Mouse (Mus musculus) intestine, embryonic 15.5 days (tissue): ENCODE results near the gene Wfdc2. TPM values are rescaled to one million over a fixed set of nuclear protein-coding genes. Genes with fewer than 3 reads are reported as not detected.
"Not testable (repeated sequence)": the region's sequence is repeated elsewhere in the genome, so short reads cannot be mapped to it uniquely, and the experiment has no call there.

Experiments used
- ATAC-seq: fragments of 200-750 bp; cut with Nextera tagmentation; 2 replicates; pipeline ENCODE4 v1.8.0; 2017; ENCODE audit warnings: moderate TSS enrichment, moderate library complexity
- H3K27ac ChIP-seq: fragments of 300-500 bp; sonication (generic); 2 replicates; pipeline ENCODE4 v1.5.1; 2015; ENCODE audit warnings: mild to moderate bottlenecking, inconsistent platforms
- H3K27me3 ChIP-seq: fragments of 300-500 bp; sonication (generic); replicated peaks from 2 replicates; pipeline ENCODE4 v1.6.1; 2015; ENCODE audit warnings: inconsistent platforms
- H3K36me3 ChIP-seq: fragments of 300-500 bp; sonication (generic); 2 replicates; pipeline ENCODE4 v1.6.1; 2015; ENCODE audit warnings: inconsistent platforms
- H3K4me1 ChIP-seq: fragments of 300-500 bp; sonication (generic); replicated peaks from 2 replicates; pipeline ENCODE4 v1.6.1; 2015; ENCODE audit warnings: inconsistent platforms
- H3K4me2 ChIP-seq: fragments of 300-500 bp; sonication (generic); replicated peaks from 2 replicates; pipeline ENCODE4 v1.6.1; 2015; ENCODE audit warnings: mild to moderate bottlenecking, inconsistent platforms
- H3K4me3 ChIP-seq: fragments of 300-500 bp; sonication (generic); replicated peaks from 2 replicates; pipeline ENCODE4 v1.5.1; 2015; ENCODE audit warnings: inconsistent platforms
- H3K9ac ChIP-seq: fragments of 300-500 bp; sonication (generic); 2 replicates; pipeline ENCODE4 v1.6.1; 2015; ENCODE audit warnings: inconsistent platforms
- H3K9me3 ChIP-seq: fragments of 300-500 bp; sonication (generic); 2 replicates; pipeline ENCODE4 v1.6.1; 2016; ENCODE audit warnings: inconsistent platforms
- WGBS: fragments of 180-500 bp; shearing (Covaris S2); methylation state at CpG from one replicate; pipeline ENCODE4 v1.1.7; 2015; 5-methylcytosine and 5-hydroxymethylcytosine counted together
- polyA plus RNA-seq: library from polyadenylated mRNA; unstranded; fragments of >200 nt; fragmentation: Nextera tagmentation; extraction: Ambion mirVana; gene quantifications from 2 replicates; pipeline ENCODE4 v1.2.1, GENCODE M21; 2015

Gene Wfdc2
- polyA plus RNA-seq, 1 experiment from 2014 or later = 53.3 TPM

DNA sequence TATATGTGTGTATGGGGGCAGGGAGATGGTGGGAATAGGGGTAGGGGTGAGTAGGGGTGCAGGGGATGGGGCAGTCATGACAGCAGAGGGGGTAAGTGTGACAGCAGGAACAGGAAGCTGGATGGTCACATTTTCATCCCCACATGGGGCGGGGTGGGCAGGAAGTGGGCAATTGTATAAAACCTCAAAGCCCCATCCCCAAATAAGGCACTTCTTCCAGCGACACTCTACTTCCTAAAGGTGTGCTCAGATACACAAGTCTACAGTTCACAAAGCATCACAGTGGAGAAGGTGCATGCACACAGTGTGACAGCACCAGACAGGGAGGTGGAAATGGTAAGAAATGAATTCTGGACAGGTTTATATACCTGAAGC lies 11.3 kb upstream of the Wfdc2 start:
- no peak for ATAC-seq
- WGBS = 76% methylated on average over 2 of the region's 2 CpGs
- H3K36me3 ChIP-seq = no peaks in the 10 kb centered on the region

GRCm38 (mm10) chr2:164551502-164551901 lies 10.7 kb upstream of the Wfdc2 start:
- Histone ChIP-seq H3K4me2 (no peak overlapping the region), H3K9ac (no peak overlapping the region), H3K27me3 (no peaks in the 10 kb centered on the region), H3K4me1 (0 out of 2 replicates have a peak, but pooled peaks cover 4% of the 10 kb centered on the region), H3K9me3 (no peaks in the 10 kb centered on the region), H3K27ac (no peak overlapping the region), H3K4me3 (no peak overlapping the region), H3K36me3 (no peaks in the 10 kb centered on the region)
- no peak for ATAC-seq
- 85% methylated on average over 9 of the region's 9 CpGs for WGBS

More for the DNA sequence above, 11.3 kb upstream of the Wfdc2 start:
- Histone ChIP-seq H3K9ac (no peak overlapping the region), H3K4me1 (0 out of 2 replicates have a peak, but pooled peaks cover 4% of the 10 kb centered on the region), H3K4me3 (no peak overlapping the region), H3K4me2 (no peak overlapping the region), H3K9me3 (no peaks in the 10 kb centered on the region), H3K27ac (no peak overlapping the region), H3K27me3 (no peaks in the 10 kb centered on the region)

DNA sequence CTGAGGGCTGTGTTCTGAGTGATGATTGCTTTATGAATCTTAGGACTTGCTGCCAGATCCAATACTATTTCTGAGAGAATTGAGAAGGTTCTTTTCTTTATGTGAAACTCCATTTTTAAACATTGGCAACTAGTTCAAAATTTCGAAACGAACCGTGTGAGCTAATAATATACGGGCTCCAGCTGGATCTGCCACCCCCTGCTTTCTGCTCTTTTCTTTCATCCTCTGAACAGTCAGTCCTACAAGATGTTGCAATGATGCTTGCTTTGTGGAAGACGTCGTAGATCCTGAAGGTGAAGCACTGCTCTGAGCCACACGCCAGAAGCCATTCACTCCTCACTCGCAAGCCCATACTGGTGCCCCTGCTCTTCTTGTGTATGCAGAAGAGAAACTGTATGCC lies 3.8 kb upstream of the Wfdc2 start:
- H3K4me2 ChIP-seq = no peak overlapping the region
- H3K27me3 ChIP-seq = no peaks in the 10 kb centered on the region
- H3K27ac ChIP-seq = no peak overlapping the region
- peaks cover 14% of the 10 kb centered on the region; the same call in 1 of the 2 replicates for H3K4me1 ChIP-seq
- no peak overlapping the region for H3K9ac ChIP-seq
- 82% methylated on average over 8 of the region's 8 CpGs for WGBS
- H3K4me3 ChIP-seq = no peak overlapping the region
- no peak for ATAC-seq
- H3K9me3 ChIP-seq = no peaks in the 10 kb centered on the region
- no peaks in the 10 kb centered on the region for H3K36me3 ChIP-seq

GRCm38 (mm10) chr2:164558991-164559645 lies 3.1 kb upstream of the Wfdc2 start:
- Histone ChIP-seq H3K27me3 (no peaks in the 10 kb centered on the region), H3K4me2 (peak overlapping the region; percentile 28; the same call in 1 of the 2 replicates), H3K9me3 (no peaks in the 10 kb centered on the region), H3K36me3 (no peaks in the 10 kb centered on the region), H3K4me3 (no peak overlapping the region), H3K27ac (no peak overlapping the region), H3K4me1 (peaks cover 14% of the 10 kb centered on the region; the same call in 1 of the 2 replicates), H3K9ac (no peak overlapping the region)
- ATAC-seq = peak; percentile 60
- 27% methylated on average over 16 of the region's 16 CpGs for WGBS

DNA sequence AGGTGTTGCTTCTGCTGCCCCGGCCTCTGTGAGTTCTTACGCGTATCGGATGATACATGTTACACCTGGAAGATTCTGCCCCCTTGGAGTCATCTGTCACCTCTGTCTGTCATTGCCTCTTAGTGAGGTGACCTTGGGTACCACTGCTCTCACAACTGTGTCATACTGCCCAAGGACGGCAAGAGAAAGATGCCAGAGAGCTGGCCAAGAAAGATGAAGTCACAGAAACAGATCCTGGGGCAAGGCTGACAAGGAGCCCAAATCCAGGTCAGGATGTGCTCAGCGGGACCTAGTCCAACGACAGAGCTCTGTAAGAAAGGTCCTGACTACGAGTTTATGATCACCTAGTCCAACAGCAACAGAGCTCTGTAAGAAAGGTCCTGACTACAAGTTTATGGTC lies 2.1 kb upstream of the Wfdc2 start:
- H3K4me1 ChIP-seq = peaks cover 14% of the 10 kb centered on the region; the same call in 1 of the 2 replicates
- no peaks in the 10 kb centered on the region for H3K27me3 ChIP-seq
- H3K4me3 ChIP-seq = no peak overlapping the region
- H3K9me3 ChIP-seq = no peaks in the 10 kb centered on the region
- H3K27ac ChIP-seq = no peak overlapping the region
- no peak for ATAC-seq
- H3K36me3 ChIP-seq = no peaks in the 10 kb centered on the region
- H3K4me2 ChIP-seq = no peak overlapping the region
- H3K9ac ChIP-seq = no peak overlapping the region
- 85% methylated on average over 8 of the region's 8 CpGs for WGBS

DNA sequence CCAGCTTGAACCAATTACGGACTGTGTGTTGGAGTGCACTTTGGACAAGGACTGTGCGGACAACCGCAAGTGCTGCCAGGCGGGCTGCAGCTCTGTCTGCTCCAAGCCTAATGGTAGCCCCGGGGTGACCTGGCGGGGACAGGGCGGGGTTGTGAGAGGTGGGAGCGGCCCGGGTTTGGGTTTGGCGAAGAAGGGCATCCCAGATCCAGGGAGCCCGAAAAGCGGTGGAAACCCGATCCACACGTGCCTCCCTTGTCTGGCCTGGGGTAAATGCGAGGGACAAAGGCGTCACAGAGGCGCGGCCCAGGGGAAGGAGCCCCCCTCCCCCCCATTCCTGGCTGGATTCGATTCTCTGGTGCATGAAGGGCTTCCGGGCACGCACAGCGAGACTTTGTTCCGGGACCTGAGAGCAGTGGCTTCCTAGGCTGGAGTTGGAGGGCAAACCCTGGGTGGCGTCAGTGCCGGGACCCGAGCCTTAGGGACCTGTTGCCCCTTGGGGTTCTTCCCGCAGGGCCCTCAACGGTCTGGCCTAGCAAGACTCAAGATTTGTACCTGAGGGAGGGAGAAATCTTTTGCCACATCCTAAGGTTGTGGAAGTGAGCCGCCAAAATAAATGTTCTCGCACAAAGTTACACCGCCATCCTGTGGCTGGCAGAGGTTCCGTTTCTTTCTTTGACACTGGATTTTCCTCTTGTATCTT lies 1.3 kb downstream of the Wfdc2 start:
- WGBS = 1% methylated on average over 32 of the region's 32 CpGs
- Histone ChIP-seq H3K4me3 (peak overlapping the region; percentile 45), H3K27me3 (no peaks in the 10 kb centered on the region), H3K9me3 (no peaks in the 10 kb centered on the region), H3K4me1 (peaks cover 14% of the 10 kb centered on the region; the same call in 1 of the 2 replicates), H3K27ac (no peak overlapping the region), H3K36me3 (no peaks in the 10 kb centered on the region), H3K9ac (peak overlapping the region; percentile 66), H3K4me2 (peak overlapping the region; percentile 96)
- peak; percentile 75 for ATAC-seq

- H3K36me3 ChIP-seq = no peaks in the 10 kb centered on the region
- no peak overlapping the region for H3K4me2 ChIP-seq
- no peaks in the 10 kb centered on the region for H3K9me3 ChIP-seq
- H3K9ac ChIP-seq = no peak overlapping the region
- H3K27me3 ChIP-seq = no peaks in the 10 kb centered on the region
- WGBS = 70% methylated on average over 5 of the region's 5 CpGs
- no peak for ATAC-seq
- H3K27ac ChIP-seq = no peak overlapping the region
- H3K4me1 ChIP-seq = peaks cover 9% of the 10 kb centered on the region; the same call in 1 of the 2 replicates
- H3K4me3 ChIP-seq = no peak overlapping the region
Observed at GRCm38 (mm10) chr2:164564346-164564745, 2.1 kb downstream of the Wfdc2 start.

DNA sequence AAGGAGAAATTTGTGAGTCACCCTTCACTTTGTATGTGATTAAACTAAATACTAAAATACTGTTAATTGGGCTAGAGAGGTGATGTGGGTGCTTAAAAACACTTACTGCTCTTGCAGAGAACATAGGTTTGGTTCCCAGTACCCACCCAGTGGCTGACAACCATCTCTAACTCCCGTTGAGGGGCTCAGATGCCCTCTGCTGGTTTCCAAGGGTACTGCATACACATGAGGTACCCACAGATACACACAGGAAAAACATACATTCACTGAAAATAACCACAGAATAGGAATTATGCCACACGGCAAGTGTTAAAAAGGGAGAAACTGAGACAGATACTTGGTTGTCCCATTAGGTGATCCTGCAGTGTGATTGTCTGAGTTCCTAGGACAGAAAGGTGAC lies 4.8 kb downstream of the Wfdc2 start:
- Histone ChIP-seq H3K4me1 (0 out of 2 replicates have a peak, but pooled peaks cover 9% of the 10 kb centered on the region), H3K27ac (no peak overlapping the region), H3K4me3 (no peak overlapping the region), H3K36me3 (no peaks in the 10 kb centered on the region), H3K4me2 (no peak overlapping the region), H3K9ac (no peak overlapping the region), H3K27me3 (no peaks in the 10 kb centered on the region), H3K9me3 (no peaks in the 10 kb centered on the region)
- 83% methylated on average over 2 of the region's 2 CpGs for WGBS
- ATAC-seq = no peak

GRCm38 (mm10) chr2:164567460-164567859 lies 5.2 kb downstream of the Wfdc2 start:
- no peak overlapping the region for H3K27ac ChIP-seq
- H3K4me1 ChIP-seq = 0 out of 2 replicates have a peak, but pooled peaks cover 9% of the 10 kb centered on the region
- no peak overlapping the region for H3K4me3 ChIP-seq
- H3K4me2 ChIP-seq = no peak overlapping the region
- ATAC-seq = no peak
- no peaks in the 10 kb centered on the region for H3K36me3 ChIP-seq
- 86% methylated on average over 5 of the region's 5 CpGs for WGBS
- H3K9ac ChIP-seq = no peak overlapping the region
- H3K27me3 ChIP-seq = no peaks in the 10 kb centered on the region
- H3K9me3 ChIP-seq = no peaks in the 10 kb centered on the region

DNA sequence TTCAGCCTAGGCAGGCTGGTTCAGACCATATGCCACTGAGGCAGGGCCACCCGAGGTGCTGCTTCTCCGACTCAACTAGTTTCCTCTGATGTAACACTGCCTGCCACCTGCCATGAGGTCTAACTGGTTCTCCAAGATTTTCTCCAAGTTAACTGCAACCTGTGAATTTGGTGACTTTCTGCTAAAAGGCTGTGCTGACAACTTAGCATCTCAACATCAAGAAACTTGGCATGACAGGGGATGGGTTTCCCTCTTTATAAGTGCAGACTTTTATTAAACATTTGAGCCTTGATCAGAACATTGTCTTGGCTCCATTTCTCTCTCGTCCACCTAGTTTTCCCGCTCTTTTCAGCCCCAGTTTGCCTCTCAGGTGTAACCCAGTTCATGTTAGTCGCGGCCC lies 11.1 kb downstream of the Wfdc2 start, which contains the start of gene Spint3:
Spint3 (minus strand) TSS at position 101 of the 400 bp plus-strand sequence.
- not testable (repeated sequence) for H3K4me2 ChIP-seq, H3K27ac ChIP-seq, H3K4me3 ChIP-seq, H3K9ac ChIP-seq, H3K9me3 ChIP-seq, ATAC-seq, H3K36me3 ChIP-seq, H3K4me1 ChIP-seq, H3K27me3 ChIP-seq
- WGBS = 83% methylated on average over 6 of the region's 6 CpGs

DNA sequence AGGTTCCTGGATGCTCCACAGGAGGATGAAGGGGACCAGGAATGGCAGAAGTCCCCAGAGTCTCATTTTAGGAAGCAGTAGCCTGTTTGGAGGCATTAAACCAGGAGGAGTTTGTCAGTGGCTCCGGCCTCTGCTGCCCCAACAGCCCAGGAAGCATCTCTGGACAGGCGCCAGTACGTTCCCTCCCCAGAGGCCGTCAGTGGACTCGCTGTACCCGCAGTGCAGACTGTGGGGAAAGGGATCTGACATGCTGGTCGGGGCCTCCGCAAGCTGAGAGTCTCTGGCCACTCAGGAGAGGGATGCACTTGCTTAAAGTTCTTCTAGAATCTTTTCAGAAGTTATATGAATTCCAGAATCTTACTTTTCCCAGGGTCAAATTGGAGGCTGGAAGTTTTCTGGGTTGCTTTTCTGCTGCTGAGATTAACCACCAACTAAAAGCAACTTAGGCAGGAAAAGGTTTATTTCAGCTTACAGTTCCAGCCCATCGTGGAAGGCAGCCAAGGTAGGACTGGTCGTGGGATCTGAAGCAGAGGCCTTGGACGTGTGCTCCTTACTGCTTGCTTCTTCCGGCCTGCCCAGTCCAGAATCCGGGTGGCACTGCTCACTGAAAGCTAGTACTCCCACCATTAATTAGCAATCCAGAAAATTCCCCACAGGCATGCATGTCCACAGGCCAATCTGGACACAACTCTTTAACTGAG lies 23.0 kb downstream of the Wfdc2 start, which contains the start of gene Wfdc6a:
Wfdc6a (minus strand) TSS at position 423 of the 701 bp plus-strand sequence.
- not testable (repeated sequence) for H3K36me3 ChIP-seq, H3K4me1 ChIP-seq, H3K4me2 ChIP-seq, H3K4me3 ChIP-seq, ATAC-seq, H3K9me3 ChIP-seq, H3K27me3 ChIP-seq
- H3K27ac ChIP-seq = peak within 1 kb of the TSS; percentile 32; the same call in 1 of the 2 replicates
- 0 out of 2 replicates have a peak within 1 kb of the TSS, but pooled peaks have one; percentile 0 for H3K9ac ChIP-seq
- 52% methylated on average over 13 of the region's 13 CpGs for WGBS

GRCm38 (mm10) chr2:164592014-164592413 lies 29.8 kb downstream of the Wfdc2 start:
- 0 out of 2 replicates have a peak, but pooled peaks have one; percentile 45 for ATAC-seq
- H3K36me3 ChIP-seq = no peaks in the 10 kb centered on the region
- no peak overlapping the region for H3K27ac ChIP-seq
- 7% methylated on average over 4 of the region's 4 CpGs for WGBS
- no peak overlapping the region for H3K9ac ChIP-seq
- H3K9me3 ChIP-seq = no peaks in the 10 kb centered on the region
- no peak overlapping the region for H3K4me3 ChIP-seq
- H3K4me1 ChIP-seq = no peaks in the 10 kb centered on the region
- H3K27me3 ChIP-seq = no peaks in the 10 kb centered on the region
- no peak overlapping the region for H3K4me2 ChIP-seq
